Mouse (Mus musculus): Measurements from ENCODE around the gene Clstn1.

DNA sequence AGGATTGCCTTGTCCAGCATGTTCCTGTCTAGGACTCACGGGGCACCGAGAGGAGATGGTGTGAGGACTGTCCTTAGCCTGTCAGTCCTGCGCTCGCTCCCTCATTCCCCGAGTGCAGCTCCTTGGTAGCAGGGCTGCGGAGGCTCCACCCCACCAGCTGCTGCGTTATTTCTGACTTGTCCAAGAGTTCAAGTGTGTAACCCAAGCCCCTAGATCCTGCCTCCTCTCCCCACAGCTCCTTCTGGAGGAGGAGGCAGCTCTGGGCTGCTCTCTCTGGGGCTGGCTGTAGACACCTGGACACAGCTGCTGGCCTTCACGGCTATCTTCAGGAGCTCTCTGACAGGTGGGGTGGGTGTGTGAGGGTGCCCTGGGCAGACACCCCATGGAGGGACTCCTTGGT is 41.4 kb upstream of the Clstn1 start:
- TF ChIP-seq CTCF (IDR thresholded peaks at IDR 0.05) (no peak), POLR2A (IDR thresholded peaks at IDR 0.05; ENCODE audit: insufficient read depth, low read depth, low read length) (no peak), EP300 (IDR thresholded peaks at IDR 0.05; ENCODE audit: insufficient read depth, low read depth, low read length) (no peak)

Data from heart, adult 2 months (tissue).